25 mouse cellular contexts compared by ENCODE assay signal in the genomic region with DNA sequence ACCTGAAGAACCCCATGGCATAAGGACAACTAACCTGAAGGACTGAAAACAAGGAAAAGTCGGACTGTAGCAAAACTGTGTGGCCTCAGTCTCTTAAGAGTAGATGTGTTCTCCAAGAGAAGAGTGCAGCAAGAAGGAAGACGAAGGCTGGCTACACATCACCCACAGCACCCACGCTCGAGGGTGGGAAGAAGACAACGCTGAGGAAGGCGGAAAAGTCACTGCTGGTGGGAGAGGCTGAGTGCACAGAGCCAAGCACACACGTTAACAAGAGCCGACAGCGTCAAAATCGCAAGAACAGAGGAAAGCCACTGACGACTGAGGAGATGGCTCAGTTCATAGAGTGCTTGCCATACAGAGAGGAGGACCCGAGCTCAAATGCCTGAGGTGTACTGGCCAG. TPM values are rescaled to one million over a fixed set of nuclear protein-coding genes. Genes with fewer than 3 reads are reported as not detected.
DNase-seq lines count a peak whose midpoint lies in the region; ATAC-seq lines count a peak whose summit lies in the region.
"Had no signal": no experiment of that assay in that cellular context is flagged by ENCODE, and none has a peak within 500 bp of the region (broad histone marks: within the 10 kb centered on the region; RNA-seq: fewer than 3 reads in every experiment).

No protein-coding gene starts in this region.

- intact Hi-C loops in heart, postnatal 36 days (cut with DNase I): no loop called here

- no peaks in the 10 kb centered on the region for H3K9me3 ChIP-seq in midbrain, embryonic 11.5 days (ENCODE audit: control insufficient read depth, low read length)
- H3K9me3 ChIP-seq in midbrain, embryonic 14.5 days (ENCODE audit: control insufficient read depth, low read length): no peaks in the 10 kb centered on the region
- H3K9me3 ChIP-seq: embryonic facial prominence, embryonic 12.5 days; embryonic facial prominence, embryonic 15.5 days; hindbrain, embryonic 10.5 days; hindbrain, embryonic 13.5 days had no signal

- WGBS in midbrain, embryonic 11.5 days: 96% methylated on average over 12 of the region's 12 CpGs
- WGBS in midbrain, embryonic 14.5 days: 93% methylated on average over 12 of the region's 12 CpGs

- no peak overlapping the region for H3K27ac ChIP-seq in midbrain, embryonic 11.5 days (ENCODE audit: low read depth, low read length)
- H3K27ac ChIP-seq in midbrain, embryonic 14.5 days (replicated peaks; ENCODE audit: low read depth, low read length): no peak overlapping the region
- H3K27ac ChIP-seq: embryonic facial prominence, embryonic 12.5 days; embryonic facial prominence, embryonic 15.5 days; hindbrain, embryonic 10.5 days; hindbrain, embryonic 13.5 days had no signal

- no peaks in the 10 kb centered on the region for H3K4me1 ChIP-seq in midbrain, embryonic 11.5 days (ENCODE audit: control insufficient read depth, insufficient read depth, low read length)
- no peaks in the 10 kb centered on the region for H3K4me1 ChIP-seq in midbrain, embryonic 14.5 days (ENCODE audit: control insufficient read depth, insufficient read depth, low read length)
- H3K4me1 ChIP-seq: embryonic facial prominence, embryonic 12.5 days; embryonic facial prominence, embryonic 15.5 days; hindbrain, embryonic 10.5 days had no signal

- peak; percentile 62 for DNase-seq in heart, adult 11 months
- DNase-seq in heart, postnatal 36 days: no peak
- DNase-seq in midbrain, embryonic 11.5 days (ENCODE audit: low spot score, missing footprints): peak; percentile 31
- no peak for DNase-seq in midbrain, embryonic 14.5 days
- peak; percentile 30 to 58 for DNase-seq in right cerebral cortex, postnatal 36 days (ENCODE audit: low spot score in 2 of 2)
- DNase-seq in right cerebral cortex, postnatal 25 days: no peak
- DNase-seq in kidney, postnatal 4 days: no peak
- DNase-seq: adrenal gland, postnatal 14 days; cerebellum, adult 18-20 months; cerebellum, adult 9-11 months; cerebellum, postnatal 25 days; forebrain, postnatal 0 days; gastrocnemius, postnatal 10 days; gastrocnemius, postnatal 36 days had no signal

- no peaks in the 10 kb centered on the region for H3K27me3 ChIP-seq in midbrain, embryonic 11.5 days (ENCODE audit: control insufficient read depth, insufficient read depth, low read length)
- no peaks in the 10 kb centered on the region for H3K27me3 ChIP-seq in midbrain, embryonic 14.5 days (ENCODE audit: control insufficient read depth, insufficient read depth, low read length)
- H3K27me3 ChIP-seq: embryonic facial prominence, embryonic 12.5 days; embryonic facial prominence, embryonic 15.5 days; hindbrain, embryonic 13.5 days had no signal

- no peak overlapping the region for H3K4me2 ChIP-seq in midbrain, embryonic 11.5 days
- H3K4me2 ChIP-seq in midbrain, embryonic 14.5 days (ENCODE audit: low read length): no peak overlapping the region
- H3K4me2 ChIP-seq: embryonic facial prominence, embryonic 12.5 days; embryonic facial prominence, embryonic 15.5 days; heart, embryonic 11.5 days; hindbrain, embryonic 13.5 days had no signal

- no peak overlapping the region for H3K9ac ChIP-seq in midbrain, embryonic 11.5 days (ENCODE audit: low read length)
- H3K9ac ChIP-seq in midbrain, embryonic 14.5 days (replicated peaks; ENCODE audit: low read length): no peak overlapping the region
- H3K9ac ChIP-seq: embryonic facial prominence, embryonic 12.5 days; embryonic facial prominence, embryonic 15.5 days; forebrain, postnatal 0 days; hindbrain, embryonic 13.5 days had no signal

- H3K4me3 ChIP-seq in midbrain, embryonic 11.5 days (ENCODE audit: low read depth, low read length): no peak overlapping the region
- H3K4me3 ChIP-seq in midbrain, embryonic 14.5 days (replicated peaks; ENCODE audit: low read depth, low read length): no peak overlapping the region
- H3K4me3 ChIP-seq: embryonic facial prominence, embryonic 12.5 days; embryonic facial prominence, embryonic 15.5 days; hindbrain, embryonic 10.5 days; hindbrain, embryonic 13.5 days had no signal

- no peak for ATAC-seq in midbrain, embryonic 11.5 days (ENCODE audit: low FRiP score)
- ATAC-seq in midbrain, embryonic 14.5 days (ENCODE audit: low FRiP score, low TSS enrichment): no peak
- ATAC-seq: CD4-positive, CD25-positive, alpha-beta regulatory T cell, adult 4 months; forebrain, embryonic 14.5 days; forebrain, postnatal 0 days; hindbrain, embryonic 16.5 days had no signal

- no peaks in the 10 kb centered on the region for H3K36me3 ChIP-seq in midbrain, embryonic 11.5 days (ENCODE audit: control insufficient read depth, insufficient read depth, low read length)
- no peaks in the 10 kb centered on the region for H3K36me3 ChIP-seq in midbrain, embryonic 14.5 days (ENCODE audit: control insufficient read depth, insufficient read depth, low read length)
- H3K36me3 ChIP-seq: embryonic facial prominence, embryonic 12.5 days; embryonic facial prominence, embryonic 15.5 days; hindbrain, embryonic 13.5 days had no signal

RNA-seq across cellular contexts. Expression of a gene that starts 36.1 kb away (rescaled TPM):
- total RNA-seq in heart, postnatal 36 days (2021): not detected
- polyA plus RNA-seq in midbrain, embryonic 11.5 days (2014; fragmentation: Nextera tagmentation; extraction: Ambion mirVana): 0.41 and 0.57 TPM in 2 replicates
- 0.74 and 1.1 TPM in 2 replicates for polyA plus RNA-seq in midbrain, embryonic 14.5 days (2014; fragmentation: Nextera tagmentation; extraction: Ambion mirVana)
- total RNA-seq: adrenal gland, postnatal 14 days; gastrocnemius, postnatal 10 days; granulocyte monocyte progenitor cell, adult 5-6 weeks; heart, adult 8-10 months had no signal
- polyA plus RNA-seq: adrenal gland, adult 2 months had no signal

RNA-seq across cellular contexts. Expression of a gene that starts 36.5 kb away (rescaled TPM):
- total RNA-seq in heart, postnatal 36 days (2021): 10 to 100 TPM; 61.2 to 64.6 TPM
- 41.4 and 46.8 TPM in 2 replicates for polyA plus RNA-seq in midbrain, embryonic 11.5 days (2014; fragmentation: Nextera tagmentation; extraction: Ambion mirVana)
- 56.9 and 57.8 TPM in 2 replicates for polyA plus RNA-seq in midbrain, embryonic 14.5 days (2014; fragmentation: Nextera tagmentation; extraction: Ambion mirVana)

Comparison
In these comparisons a context has a peak if more than half of its experiments do, and no peak if none do; other contexts are left out.
1. DNase-seq: peak in heart, adult 11 months (single experiment), midbrain, embryonic 11.5 days (single experiment) and right cerebral cortex, postnatal 36 days (2 of 2); none in heart, postnatal 36 days (0 of 2), midbrain, embryonic 14.5 days (single experiment), right cerebral cortex, postnatal 25 days (single experiment) and kidney, postnatal 4 days (0 of 2).